Mouse (Mus musculus) erythroblast, embryonic 14.5 days (primary cell): ENCODE results near the gene Zfp637. TPM values are rescaled to one million over a fixed set of nuclear protein-coding genes. Genes with fewer than 3 reads are reported as not detected.
A peak's percentile ranks its signal among the peaks of the same experiment; 100 is the strongest.

ENCODE experiments used
- H3K27me3 ChIP-seq: 2 replicates; pipeline ENCODE4 v1.6.1; 2012; ENCODE audit warnings: inconsistent platforms; ENCODE audit not compliant: control insufficient read depth
- H3K36me3 ChIP-seq: 2 replicates; pipeline ENCODE4 v1.6.1; 2012; ENCODE audit warnings: mild to moderate bottlenecking, inconsistent platforms; ENCODE audit not compliant: control insufficient read depth
- H3K4me1 ChIP-seq: 2 replicates; pipeline ENCODE4 v1.6.1; 2012; ENCODE audit warnings: inconsistent platforms; ENCODE audit not compliant: control insufficient read depth
- H3K4me3 ChIP-seq: replicated peaks from 2 replicates; pipeline ENCODE3; 2012; ENCODE audit warnings: moderate library complexity, mild to moderate bottlenecking, inconsistent platforms
- H3K9me3 ChIP-seq: 2 replicates; pipeline ENCODE4 v1.6.1; 2012; ENCODE audit warnings: low read length, inconsistent platforms, mixed read lengths; ENCODE audit not compliant: control insufficient read depth
- GATA1 ChIP-seq: IDR thresholded peaks from 2 replicates; pipeline ENCODE4 v1.6.1; 2012; ENCODE audit warnings: low read length, inconsistent platforms, mixed read lengths
- TAL1 ChIP-seq: IDR thresholded peaks from 3 replicates; pipeline ENCODE4 v1.6.1; 2012; ENCODE audit warnings: low read length, inconsistent platforms, mixed read lengths
- polyA plus RNA-seq: library from polyadenylated mRNA; stranded (reverse); fragments of >175 nt; gene quantifications from 2 replicates; pipeline ENCODE4 v1.2.3, GENCODE M21; 2012

Gene Zfp637
- polyA plus RNA-seq, 1 experiment: 1.4 TPM

GRCm38 (mm10) chr6:117878700-117879407 lies 37.9 kb downstream of the Zfp637 start:
- Histone ChIP-seq H3K9me3 (no peaks in the 10 kb centered on the region), H3K36me3 (peaks cover 5% of the 10 kb centered on the region), H3K4me3 (peak overlapping the region; percentile 88), H3K27me3 (no peaks in the 10 kb centered on the region), H3K4me1 (peaks cover 45% of the 10 kb centered on the region)
- TF ChIP-seq GATA1 (no peak), TAL1 (no peak)

- Histone ChIP-seq H3K36me3 (peaks cover 11% of the 10 kb centered on the region), H3K9me3 (no peaks in the 10 kb centered on the region), H3K4me1 (peaks cover 49% of the 10 kb centered on the region), H3K27me3 (no peaks in the 10 kb centered on the region), H3K4me3 (peak overlapping the region; percentile 88)
- TF ChIP-seq GATA1: no peak
- no peak for TF ChIP-seq TAL1
Measured at GRCm38 (mm10) chr6:117879408-117880115, 38.6 kb downstream of the Zfp637 start.

DNA sequence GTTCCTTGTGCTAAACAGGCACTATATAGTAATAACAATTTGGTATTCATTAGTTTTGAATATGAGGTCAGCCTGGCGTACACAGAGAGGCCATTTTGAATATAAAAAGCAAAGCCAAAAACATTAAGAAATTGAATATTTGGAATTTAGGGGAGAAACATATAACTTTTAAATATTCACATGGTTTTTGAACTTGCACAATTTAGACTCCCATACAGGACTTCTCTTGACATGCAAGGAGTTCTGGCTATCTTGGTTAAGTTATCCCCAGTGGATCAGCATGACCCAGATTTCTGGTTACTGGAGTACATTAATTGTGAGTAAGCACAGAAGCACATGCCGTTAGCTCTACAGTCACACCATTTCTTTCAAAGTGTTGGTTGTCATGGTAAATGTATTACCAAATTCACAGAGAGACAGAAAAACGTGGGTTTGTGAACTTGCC lies 39.4 kb downstream of the Zfp637 start:
- peaks cover 47% of the 10 kb centered on the region for H3K4me1 ChIP-seq

DNA sequence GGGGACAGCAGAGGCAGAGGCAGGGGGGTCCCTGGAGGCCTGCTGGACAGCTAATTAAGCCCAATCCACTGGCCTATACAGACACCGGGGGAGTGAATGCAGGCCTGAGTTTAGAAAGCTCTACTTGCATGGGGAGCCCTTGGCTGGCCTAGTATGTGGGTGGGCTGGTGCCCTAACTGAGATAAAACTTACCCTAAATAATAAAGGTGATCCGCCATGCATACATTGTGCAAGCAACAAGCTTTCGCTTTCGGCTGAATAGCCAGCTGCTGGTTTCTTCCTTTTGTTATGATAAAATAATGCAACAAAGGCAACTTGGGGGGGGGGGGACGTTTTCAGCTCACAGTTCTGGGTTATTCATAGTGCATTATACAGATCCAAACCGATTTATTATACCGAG lies 40.2 kb downstream of the Zfp637 start:
- H3K4me3 ChIP-seq: peak overlapping the region; percentile 88

More for the DNA sequence above, 39.4 kb downstream of the Zfp637 start:
- Histone ChIP-seq H3K4me3 (peak overlapping the region; percentile 88), H3K36me3 (peaks cover 13% of the 10 kb centered on the region), H3K9me3 (no peaks in the 10 kb centered on the region), H3K27me3 (no peaks in the 10 kb centered on the region)
- TF ChIP-seq GATA1 (no peak), TAL1 (no peak)

DNA sequence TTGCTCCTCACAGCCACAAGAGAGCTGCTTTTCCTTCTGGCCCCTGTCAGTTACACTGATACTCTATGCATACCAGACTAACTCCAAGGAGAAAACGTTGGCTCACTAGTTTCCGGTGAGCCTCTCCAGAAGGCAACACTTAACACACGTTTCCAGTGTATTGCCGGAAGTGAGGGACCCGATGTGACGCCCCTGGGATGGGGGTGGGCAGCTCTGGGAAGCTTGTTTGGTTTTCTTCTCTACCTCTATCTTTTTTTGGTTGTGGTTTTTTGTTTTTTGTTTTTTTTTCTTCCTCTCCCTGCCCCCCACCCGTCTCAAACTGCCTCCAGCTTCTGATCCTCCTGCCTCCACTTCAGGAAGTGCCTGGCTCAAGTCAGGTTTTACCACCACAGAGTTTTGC lies 41.0 kb downstream of the Zfp637 start:
- Histone ChIP-seq H3K9me3 (no peaks in the 10 kb centered on the region), H3K4me1 (peaks cover 62% of the 10 kb centered on the region), H3K4me3 (no peak overlapping the region), H3K36me3 (peaks cover 17% of the 10 kb centered on the region), H3K27me3 (no peaks in the 10 kb centered on the region)
- no peak for TF ChIP-seq TAL1
- no peak for TF ChIP-seq GATA1

More for the DNA sequence above, 40.2 kb downstream of the Zfp637 start:
- H3K9me3 ChIP-seq: no peaks in the 10 kb centered on the region
- H3K4me1 ChIP-seq: peaks cover 54% of the 10 kb centered on the region
- TF ChIP-seq GATA1 (no peak), TAL1 (no peak)
- no peaks in the 10 kb centered on the region for H3K27me3 ChIP-seq
- H3K36me3 ChIP-seq: peaks cover 17% of the 10 kb centered on the region

DNA sequence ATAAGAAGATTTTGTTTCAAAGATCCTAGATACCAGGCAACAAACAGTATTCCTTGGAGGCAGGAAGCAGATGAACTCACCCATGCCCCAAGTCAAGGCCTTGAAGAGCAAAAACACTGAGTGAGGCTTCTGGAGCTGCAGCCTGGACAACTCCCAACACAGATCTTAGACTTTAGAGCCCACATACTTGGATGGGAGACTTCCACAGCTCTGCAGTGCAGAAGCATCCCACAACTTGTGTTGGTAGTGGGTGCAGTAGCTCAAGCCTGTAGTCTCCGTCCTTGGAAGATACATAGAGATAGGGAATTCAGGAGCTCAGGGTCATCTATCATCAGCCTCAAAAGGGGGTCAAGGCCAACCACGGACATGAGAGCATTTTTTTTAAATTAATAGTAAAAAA lies 45.0 kb downstream of the Zfp637 start:
- H3K4me1 ChIP-seq: peaks cover 79% of the 10 kb centered on the region
- no peak overlapping the region for H3K4me3 ChIP-seq
- H3K27me3 ChIP-seq: no peaks in the 10 kb centered on the region
- TF ChIP-seq GATA1: no peak
- no peak for TF ChIP-seq TAL1
- no peaks in the 10 kb centered on the region for H3K9me3 ChIP-seq
- peaks cover 19% of the 10 kb centered on the region for H3K36me3 ChIP-seq

- Histone ChIP-seq H3K4me1 (peaks cover 73% of the 10 kb centered on the region), H3K9me3 (no peaks in the 10 kb centered on the region), H3K36me3 (peaks cover 19% of the 10 kb centered on the region), H3K4me3 (peak overlapping the region; percentile 52), H3K27me3 (no peaks in the 10 kb centered on the region)
- no peak for TF ChIP-seq GATA1
- no peak for TF ChIP-seq TAL1
Measured at GRCm38 (mm10) chr6:117888032-117888431, 47.1 kb downstream of the Zfp637 start.

DNA sequence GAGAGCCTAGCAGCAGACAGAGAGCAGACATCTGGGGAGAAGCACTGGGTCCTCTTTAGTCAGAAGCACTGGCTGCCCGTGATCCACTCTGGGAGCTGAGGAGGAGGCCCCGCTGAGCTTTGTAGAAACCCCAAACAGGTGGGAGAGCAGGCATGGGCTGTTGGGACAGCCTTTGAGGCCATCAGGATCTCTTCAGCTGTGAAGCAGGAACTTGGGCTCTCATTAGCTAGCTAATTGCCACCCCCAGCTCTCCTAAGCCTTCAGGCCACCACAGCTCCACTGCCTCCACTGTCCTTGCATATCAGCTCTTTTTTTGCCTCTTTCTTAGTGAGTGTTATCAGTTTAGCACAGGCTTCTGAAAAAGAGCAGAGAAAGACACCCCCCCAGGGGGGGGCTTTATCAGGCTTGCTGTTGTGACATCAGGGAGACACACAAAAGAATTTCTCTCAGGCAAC lies 47.7 kb downstream of the Zfp637 start:
- Histone ChIP-seq H3K4me3 (peak overlapping the region; percentile 52), H3K36me3 (peaks cover 18% of the 10 kb centered on the region), H3K4me1 (peaks cover 71% of the 10 kb centered on the region), H3K9me3 (no peaks in the 10 kb centered on the region), H3K27me3 (no peaks in the 10 kb centered on the region)
- TF ChIP-seq GATA1 (peak; percentile 46; the same call in 1 of the 2 replicates), TAL1 (peak; percentile 52; the same call in 2 of the 3 replicates)

DNA sequence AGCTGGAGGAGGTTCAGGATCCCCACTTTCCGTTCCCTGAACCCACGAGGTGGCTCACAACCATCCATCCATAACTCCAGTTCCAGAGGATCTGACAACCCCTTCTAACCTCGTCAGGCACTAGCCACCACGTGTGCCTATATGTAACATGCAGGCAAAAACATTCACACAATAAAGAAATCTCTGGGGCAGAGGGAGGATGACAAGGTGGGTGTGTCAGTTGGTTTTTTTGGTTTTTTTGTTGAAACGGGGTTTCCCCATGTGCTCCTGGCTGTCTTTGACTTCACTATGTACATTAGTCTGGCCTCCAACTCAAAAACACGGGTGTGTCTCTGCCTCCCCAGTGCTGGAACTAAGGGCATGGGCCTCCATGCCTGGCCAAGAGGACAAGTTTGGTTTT lies 49.3 kb downstream of the Zfp637 start:
- Histone ChIP-seq H3K27me3 (no peaks in the 10 kb centered on the region), H3K4me3 (no peak overlapping the region), H3K9me3 (no peaks in the 10 kb centered on the region), H3K36me3 (peaks cover 10% of the 10 kb centered on the region), H3K4me1 (peaks cover 68% of the 10 kb centered on the region)
- TF ChIP-seq TAL1: no peak
- TF ChIP-seq GATA1: no peak
